Mouse (Mus musculus) thymus, adult 2 months (tissue): ENCODE results near the gene Gm11146.

Experiments
- CTCF ChIP-seq: fragments of 200-500 bp; IDR thresholded peaks from 2 replicates; pipeline ENCODE4 v1.5.1; 2012; ENCODE audit warnings: mild to moderate bottlenecking, control low read depth, low read length, moderate library complexity, borderline replicate concordance; ENCODE audit not compliant: control insufficient read depth, poor library complexity, insufficient read depth; ENCODE audit errors: extremely low read depth
- POLR2A ChIP-seq: fragments of 200-500 bp; IDR thresholded peaks from 2 replicates; pipeline ENCODE4 v1.6.1; 2012; ENCODE audit warnings: mild to moderate bottlenecking, low read length, control low read depth, moderate library complexity; ENCODE audit not compliant: control insufficient read depth, poor library complexity, insufficient read depth; ENCODE audit errors: extremely low read depth

- no peak for TF ChIP-seq CTCF
- no peak for TF ChIP-seq POLR2A
These were observed 34.6 kb upstream of the Gm11146 start for GRCm38 (mm10) chr16:77636497-77636896.
